Mouse (Mus musculus): ENCODE data around the gene Slc22a17. TPM values are rescaled to one million over a fixed set of nuclear protein-coding genes. Genes with fewer than 3 reads are reported as not detected.
A peak's percentile ranks its signal among the peaks of the same experiment; 100 is the strongest.

Slc22a17 gene
- polyA plus RNA-seq, 1 experiment from 2014 or later, result 76.1 TPM

DNA sequence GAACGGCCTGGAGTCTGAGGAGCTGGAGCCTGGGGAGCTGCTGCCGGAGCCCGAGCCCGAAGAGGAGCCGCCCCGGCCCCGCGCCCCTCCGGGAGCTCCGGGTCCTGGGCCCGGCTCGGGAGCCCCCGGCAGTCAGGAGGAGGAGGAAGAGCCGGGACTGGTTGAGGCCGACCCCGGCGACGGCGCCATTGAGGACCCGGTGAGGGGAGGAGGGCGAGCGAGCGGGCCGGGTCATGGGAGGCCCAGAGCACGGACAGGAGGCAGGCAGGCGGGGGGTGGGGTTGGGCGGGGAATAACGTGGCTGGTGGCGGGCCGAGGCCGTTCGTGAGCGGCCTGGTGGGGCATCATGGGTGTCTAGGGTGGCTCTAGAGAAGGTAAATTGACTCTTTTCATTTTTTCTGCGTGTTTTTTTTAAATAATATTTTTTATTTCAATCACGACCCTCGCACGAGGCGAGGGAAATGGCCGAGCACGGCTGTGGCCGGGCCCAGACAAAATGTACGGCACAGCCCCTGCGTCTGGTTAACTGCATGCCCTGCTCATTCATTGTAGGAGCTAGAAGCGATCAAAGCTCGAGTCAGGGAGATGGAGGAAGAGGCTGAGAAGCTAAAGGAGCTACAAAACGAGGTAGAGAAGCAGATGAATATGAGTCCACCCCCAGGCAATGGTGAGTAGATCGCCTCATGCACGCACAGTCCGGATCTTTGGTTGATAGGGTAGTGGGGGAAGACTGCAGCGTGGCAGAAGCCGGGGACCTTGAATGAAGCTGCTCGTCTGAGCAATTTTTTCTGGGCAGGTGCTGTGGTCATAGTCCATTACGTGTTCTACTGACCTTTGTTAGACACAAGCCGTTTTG is 18.4 kb downstream of the Slc22a17 start:
- Histone ChIP-seq H3K27ac (ENCODE audit: low read depth, low read length) (peak overlapping the region; percentile 95), H3K9ac (ENCODE audit: low read length) (peak overlapping the region; percentile 100), H3K4me3 (ENCODE audit: low read depth, low read length) (peak overlapping the region; percentile 93), H3K4me1 (ENCODE audit: control insufficient read depth, insufficient read depth, low read length) (peaks cover 13% of the 10 kb centered on the region), H3K27me3 (replicated peaks; ENCODE audit: control insufficient read depth, insufficient read depth, low read length) (no peaks in the 10 kb centered on the region), H3K36me3 (ENCODE audit: control insufficient read depth, insufficient read depth, low read length) (peaks cover 38% of the 10 kb centered on the region), H3K4me2 (ENCODE audit: low read length) (peak overlapping the region; percentile 87), H3K9me3 (replicated peaks; ENCODE audit: control insufficient read depth, low read length) (no peaks in the 10 kb centered on the region)
- ATAC-seq (peak; percentile 55), DNase-seq (ENCODE audit: low spot score) (peak; percentile 46)
- under 1% methylated on average over 49 of the region's 54 CpGs for WGBS

DNA sequence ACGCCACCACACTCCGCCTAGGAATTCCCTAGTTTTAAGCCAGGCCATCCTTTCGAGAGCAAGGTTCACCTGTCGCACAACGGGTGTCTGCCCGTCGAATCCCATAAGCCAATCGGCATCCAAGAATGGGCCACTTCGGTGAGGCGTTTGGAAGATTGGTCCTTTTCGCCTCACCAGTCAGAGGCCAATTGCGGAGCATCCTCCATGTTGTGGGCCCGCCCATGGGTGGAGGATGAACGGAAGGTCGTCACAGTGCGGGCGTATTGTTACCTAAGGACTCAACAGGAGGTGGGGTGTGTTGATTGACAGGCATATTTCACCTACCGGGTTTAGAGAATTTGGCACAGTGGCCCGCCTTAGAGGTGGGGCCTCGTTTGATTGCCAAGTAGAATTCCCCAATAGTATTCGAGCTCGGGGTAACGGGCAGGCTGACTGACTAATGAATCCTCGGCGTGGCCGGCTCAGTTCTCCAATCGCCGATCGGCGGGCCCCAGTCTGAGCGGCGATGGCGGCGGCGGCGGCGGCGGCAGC is 19.2 kb downstream of the Slc22a17 start:
- under 1% methylated on average over 38 of the region's 38 CpGs for WGBS

DNA sequence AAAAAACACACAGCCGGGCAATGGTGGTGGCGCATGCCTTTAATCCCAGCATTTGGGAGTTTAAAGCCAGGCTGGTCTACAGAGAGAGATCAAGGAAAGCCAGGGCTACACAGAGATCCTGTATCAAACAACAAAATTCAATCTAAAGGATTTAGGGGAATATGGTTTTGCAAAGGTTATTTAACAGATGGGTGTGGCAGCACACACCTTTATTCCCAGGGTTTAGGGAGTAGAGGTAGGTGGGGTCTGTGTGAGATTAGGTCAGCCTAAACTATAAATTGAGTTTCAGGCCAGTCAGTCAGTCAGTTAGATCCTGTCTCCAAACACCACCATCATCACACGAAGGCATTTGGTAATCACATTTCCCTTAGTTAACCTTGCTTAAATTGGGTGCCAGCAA is 20.7 kb downstream of the Slc22a17 start, which contains the start of gene Pabpn1:
Gene Pabpn1 (plus strand): TSS at position 301 of the 400 bp plus-strand sequence.
- Histone ChIP-seq H3K9ac (ENCODE audit: low read length) (peak within 1 kb of the TSS; percentile 58), H3K27ac (ENCODE audit: low read depth, low read length) (peak within 1 kb of the TSS; percentile 80), H3K27me3 (replicated peaks; ENCODE audit: control insufficient read depth, insufficient read depth, low read length) (no peaks in the 10 kb centered on the region), H3K4me1 (ENCODE audit: control insufficient read depth, insufficient read depth, low read length) (peaks cover 13% of the 10 kb centered on the region), H3K4me3 (ENCODE audit: low read depth, low read length) (peak within 1 kb of the TSS; percentile 39), H3K36me3 (ENCODE audit: control insufficient read depth, insufficient read depth, low read length) (peaks cover 18% of the 10 kb centered on the region), H3K4me2 (ENCODE audit: low read length) (peak within 1 kb of the TSS; percentile 50), H3K9me3 (replicated peaks; ENCODE audit: control insufficient read depth, low read length) (no peaks in the 10 kb centered on the region)
- no peak for DNase-seq (ENCODE audit: low spot score)
- no peak for ATAC-seq
- WGBS, result 94% methylated on average over 3 of the region's 3 CpGs

More for the DNA sequence above, 19.2 kb downstream of the Slc22a17 start:
- Histone ChIP-seq H3K4me2 (ENCODE audit: low read length) (peak overlapping the region; percentile 87), H3K4me3 (ENCODE audit: low read depth, low read length) (peak overlapping the region; percentile 93), H3K9ac (ENCODE audit: low read length) (peak overlapping the region; percentile 100), H3K27ac (ENCODE audit: low read depth, low read length) (peak overlapping the region; percentile 95), H3K36me3 (ENCODE audit: control insufficient read depth, insufficient read depth, low read length) (peaks cover 32% of the 10 kb centered on the region), H3K4me1 (ENCODE audit: control insufficient read depth, insufficient read depth, low read length) (peaks cover 13% of the 10 kb centered on the region), H3K9me3 (replicated peaks; ENCODE audit: control insufficient read depth, low read length) (no peaks in the 10 kb centered on the region), H3K27me3 (replicated peaks; ENCODE audit: control insufficient read depth, insufficient read depth, low read length) (no peaks in the 10 kb centered on the region)
- DNase-seq (ENCODE audit: low spot score) (peak; percentile 100), ATAC-seq (peak; percentile 98)

DNA sequence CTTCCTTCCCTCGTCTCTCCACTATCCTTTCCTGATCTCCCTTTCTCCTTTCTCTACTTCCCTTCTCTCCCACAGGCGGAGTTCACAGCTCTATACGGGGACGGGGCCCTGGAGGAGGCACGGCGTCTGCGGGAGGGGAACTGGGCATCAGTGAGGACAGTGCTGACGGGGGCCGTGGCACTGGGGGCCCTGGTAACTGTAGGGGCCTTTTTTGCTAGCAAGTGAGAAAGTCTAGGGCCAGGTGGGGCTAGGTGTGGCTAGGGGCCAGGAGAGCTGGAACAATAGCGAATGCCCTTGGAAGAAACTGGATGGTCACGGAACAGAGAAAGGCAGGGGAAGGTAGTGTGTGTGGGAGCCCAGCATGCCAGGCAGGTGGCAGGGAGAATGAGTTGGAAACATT is 27.6 kb downstream of the Slc22a17 start:
- peaks cover 10% of the 10 kb centered on the region for H3K36me3 ChIP-seq (ENCODE audit: control insufficient read depth, insufficient read depth, low read length)
- no peak overlapping the region for H3K4me3 ChIP-seq (ENCODE audit: low read depth, low read length)
- H3K4me1 ChIP-seq (ENCODE audit: control insufficient read depth, insufficient read depth, low read length), result peaks cover 13% of the 10 kb centered on the region
- H3K27ac ChIP-seq (ENCODE audit: low read depth, low read length), result no peak overlapping the region
- no peak overlapping the region for H3K4me2 ChIP-seq (ENCODE audit: low read length)
- WGBS, result 88% methylated on average over 11 of the region's 11 CpGs
- H3K9ac ChIP-seq (ENCODE audit: low read length), result no peak overlapping the region
- no peaks in the 10 kb centered on the region for H3K9me3 ChIP-seq (replicated peaks; ENCODE audit: control insufficient read depth, low read length)
- H3K27me3 ChIP-seq (replicated peaks; ENCODE audit: control insufficient read depth, insufficient read depth, low read length), result no peaks in the 10 kb centered on the region
- no peak for DNase-seq (ENCODE audit: low spot score)
- no peak for ATAC-seq

GRCm38 (mm10) chr14:54884022-54884712 is 28.8 kb downstream of the Slc22a17 start:
- Histone ChIP-seq H3K9me3 (replicated peaks; ENCODE audit: control insufficient read depth, low read length) (no peaks in the 10 kb centered on the region), H3K27me3 (replicated peaks; ENCODE audit: control insufficient read depth, insufficient read depth, low read length) (no peaks in the 10 kb centered on the region), H3K27ac (ENCODE audit: low read depth, low read length) (peak overlapping the region; percentile 86), H3K9ac (ENCODE audit: low read length) (peak overlapping the region; percentile 88), H3K4me1 (ENCODE audit: control insufficient read depth, insufficient read depth, low read length) (peaks cover 13% of the 10 kb centered on the region), H3K4me2 (ENCODE audit: low read length) (peak overlapping the region; percentile 83), H3K36me3 (ENCODE audit: control insufficient read depth, insufficient read depth, low read length) (peaks cover 10% of the 10 kb centered on the region), H3K4me3 (ENCODE audit: low read depth, low read length) (peak overlapping the region; percentile 69)
- DNase-seq (ENCODE audit: low spot score), result no peak
- WGBS, result 38% methylated on average over 21 of the region's 21 CpGs
- ATAC-seq, result peak; percentile 10; the same call in 1 of the 2 replicates

- under 1% methylated on average over 27 of the region's 27 CpGs for WGBS
- no peaks in the 10 kb centered on the region for H3K27me3 ChIP-seq (replicated peaks; ENCODE audit: control insufficient read depth, insufficient read depth, low read length)
- H3K9ac ChIP-seq (ENCODE audit: low read length), result peak within 1 kb of the TSS; percentile 88
- peak within 1 kb of the TSS; percentile 83 for H3K4me2 ChIP-seq (ENCODE audit: low read length)
- no peaks in the 10 kb centered on the region for H3K9me3 ChIP-seq (replicated peaks; ENCODE audit: control insufficient read depth, low read length)
- peaks cover 10% of the 10 kb centered on the region for H3K36me3 ChIP-seq (ENCODE audit: control insufficient read depth, insufficient read depth, low read length)
- peaks cover 13% of the 10 kb centered on the region for H3K4me1 ChIP-seq (ENCODE audit: control insufficient read depth, insufficient read depth, low read length)
- DNase-seq (ENCODE audit: low spot score) (peak; percentile 84), ATAC-seq (peak; percentile 89)
- peak within 1 kb of the TSS; percentile 69 for H3K4me3 ChIP-seq (ENCODE audit: low read depth, low read length)
- H3K27ac ChIP-seq (ENCODE audit: low read depth, low read length), result peak within 1 kb of the TSS; percentile 86
Measured at GRCm38 (mm10) chr14:54883154-54884021, 29.5 kb downstream of the Slc22a17 start, which contains the start of the genes Bcl2l2 and Gm20521. TSS of gene Bcl2l2 (plus strand) at chr14:54883377. TSS of gene Gm20521 (plus strand) at chr14:54883441.

- Histone ChIP-seq H3K9me3 (replicated peaks; ENCODE audit: control insufficient read depth, low read length) (no peaks in the 10 kb centered on the region), H3K27ac (ENCODE audit: low read depth, low read length) (peak within 1 kb of the TSS; percentile 90), H3K9ac (ENCODE audit: low read length) (peak within 1 kb of the TSS; percentile 91), H3K36me3 (ENCODE audit: control insufficient read depth, insufficient read depth, low read length) (no peaks in the 10 kb centered on the region), H3K4me2 (ENCODE audit: low read length) (peak within 1 kb of the TSS; percentile 98), H3K4me1 (ENCODE audit: control insufficient read depth, insufficient read depth, low read length) (peaks cover 10% of the 10 kb centered on the region; the same call in 1 of the 2 replicates), H3K4me3 (ENCODE audit: low read depth, low read length) (peak within 1 kb of the TSS; percentile 68), H3K27me3 (replicated peaks; ENCODE audit: control insufficient read depth, insufficient read depth, low read length) (no peaks in the 10 kb centered on the region)
- ATAC-seq (peak; percentile 79), DNase-seq (ENCODE audit: low spot score) (peak; percentile 59)
- under 1% methylated on average over 54 of the region's 61 CpGs for WGBS
Measured at GRCm38 (mm10) chr14:54877048-54877715, 35.8 kb downstream of the Slc22a17 start, which contains the start of gene Ppp1r3e. TSS of gene Ppp1r3e (minus strand) at chr14:54877550.

Measured in forebrain, embryonic 14.5 days (tissue).